Mouse (Mus musculus): ENCODE measurements around the gene Chchd5. TPM values are rescaled to one million over a fixed set of nuclear protein-coding genes. Genes with fewer than 3 reads are reported as not detected.

Gene Chchd5
- polyA plus RNA-seq, 1 experiment from 2014 or later: 24.3 TPM

GRCm38 (mm10) chr2:129112924-129113323 lies 16.6 kb upstream of the Chchd5 start:
- Histone ChIP-seq H3K27me3 (ENCODE audit: control insufficient read depth, insufficient read depth, low read length) (no peaks in the 10 kb centered on the region), H3K4me1 (replicated peaks; ENCODE audit: control insufficient read depth, insufficient read depth, low read length) (no peaks in the 10 kb centered on the region), H3K4me2 (replicated peaks) (no peak overlapping the region), H3K4me3 (replicated peaks; ENCODE audit: low read length) (no peak overlapping the region), H3K36me3 (replicated peaks; ENCODE audit: control insufficient read depth, insufficient read depth) (peaks cover 84% of the 10 kb centered on the region), H3K9me3 (ENCODE audit: control insufficient read depth, low read length) (no peaks in the 10 kb centered on the region), H3K27ac (no peak overlapping the region), H3K9ac (no peak overlapping the region)
- ATAC-seq (ENCODE audit: low FRiP score) (no peak), DNase-seq (ENCODE audit: low spot score) (no peak)
- 97% methylated on average over 5 of the region's 5 CpGs for WGBS

GRCm38 (mm10) chr2:129115706-129116367 lies 13.7 kb upstream of the Chchd5 start:
- no peak for ATAC-seq (ENCODE audit: low FRiP score)
- 95% methylated on average over 9 of the region's 9 CpGs for WGBS

GRCm38 (mm10) chr2:129116368-129116739 lies 13.1 kb upstream of the Chchd5 start:
- Histone ChIP-seq H3K4me1 (replicated peaks; ENCODE audit: control insufficient read depth, insufficient read depth, low read length) (no peaks in the 10 kb centered on the region), H3K27ac (no peak overlapping the region), H3K27me3 (ENCODE audit: control insufficient read depth, insufficient read depth, low read length) (no peaks in the 10 kb centered on the region), H3K36me3 (replicated peaks; ENCODE audit: control insufficient read depth, insufficient read depth) (peaks cover 84% of the 10 kb centered on the region), H3K9me3 (ENCODE audit: control insufficient read depth, low read length) (no peaks in the 10 kb centered on the region), H3K4me3 (replicated peaks; ENCODE audit: low read length) (no peak overlapping the region), H3K9ac (no peak overlapping the region), H3K4me2 (replicated peaks) (no peak overlapping the region)
- WGBS: 100% methylated on average over 1 of the region's 1 CpGs
- DNase-seq (ENCODE audit: low spot score) (no peak), ATAC-seq (ENCODE audit: low FRiP score) (no peak)

More at GRCm38 (mm10) chr2:129115706-129116367, 13.7 kb upstream of the Chchd5 start:
- Histone ChIP-seq H3K4me2 (replicated peaks) (no peak overlapping the region), H3K27ac (no peak overlapping the region), H3K4me3 (replicated peaks; ENCODE audit: low read length) (no peak overlapping the region), H3K27me3 (ENCODE audit: control insufficient read depth, insufficient read depth, low read length) (no peaks in the 10 kb centered on the region), H3K36me3 (replicated peaks; ENCODE audit: control insufficient read depth, insufficient read depth) (peaks cover 87% of the 10 kb centered on the region), H3K4me1 (replicated peaks; ENCODE audit: control insufficient read depth, insufficient read depth, low read length) (no peaks in the 10 kb centered on the region), H3K9ac (no peak overlapping the region), H3K9me3 (ENCODE audit: control insufficient read depth, low read length) (no peaks in the 10 kb centered on the region)
- no peak for DNase-seq (ENCODE audit: low spot score)

GRCm38 (mm10) chr2:129118061-129118460 lies 11.4 kb upstream of the Chchd5 start:
- no peak for ATAC-seq (ENCODE audit: low FRiP score)
- DNase-seq (ENCODE audit: low spot score): no peak
- Histone ChIP-seq H3K9ac (no peak overlapping the region), H3K4me3 (replicated peaks; ENCODE audit: low read length) (no peak overlapping the region), H3K9me3 (ENCODE audit: control insufficient read depth, low read length) (no peaks in the 10 kb centered on the region), H3K36me3 (replicated peaks; ENCODE audit: control insufficient read depth, insufficient read depth) (peaks cover 84% of the 10 kb centered on the region), H3K4me1 (replicated peaks; ENCODE audit: control insufficient read depth, insufficient read depth, low read length) (no peaks in the 10 kb centered on the region), H3K27ac (no peak overlapping the region), H3K27me3 (ENCODE audit: control insufficient read depth, insufficient read depth, low read length) (no peaks in the 10 kb centered on the region), H3K4me2 (replicated peaks) (no peak overlapping the region)
- WGBS: 94% methylated on average over 12 of the region's 12 CpGs

- peaks cover 85% of the 10 kb centered on the region for H3K36me3 ChIP-seq (replicated peaks; ENCODE audit: control insufficient read depth, insufficient read depth)
- H3K9ac ChIP-seq: no peak overlapping the region
- H3K4me2 ChIP-seq (replicated peaks): no peak overlapping the region
- WGBS: 95% methylated on average over 8 of the region's 8 CpGs
- DNase-seq (ENCODE audit: low spot score) (no peak), ATAC-seq (ENCODE audit: low FRiP score) (no peak)
- H3K9me3 ChIP-seq (ENCODE audit: control insufficient read depth, low read length): no peaks in the 10 kb centered on the region
- no peaks in the 10 kb centered on the region for H3K27me3 ChIP-seq (ENCODE audit: control insufficient read depth, insufficient read depth, low read length)
- no peaks in the 10 kb centered on the region for H3K4me1 ChIP-seq (replicated peaks; ENCODE audit: control insufficient read depth, insufficient read depth, low read length)
- H3K4me3 ChIP-seq (replicated peaks; ENCODE audit: low read length): no peak overlapping the region
- H3K27ac ChIP-seq: no peak overlapping the region
Measured at GRCm38 (mm10) chr2:129121986-129122385, 7.5 kb upstream of the Chchd5 start.

GRCm38 (mm10) chr2:129129987-129130545 lies 566 bp downstream of the Chchd5 start:
- 30% methylated on average over 18 of the region's 18 CpGs for WGBS
- H3K9me3 ChIP-seq (ENCODE audit: control insufficient read depth, low read length): peaks cover 10% of the 10 kb centered on the region; the same call in 1 of the 2 replicates
- peaks cover 13% of the 10 kb centered on the region for H3K4me1 ChIP-seq (replicated peaks; ENCODE audit: control insufficient read depth, insufficient read depth, low read length)
- peak overlapping the region; percentile 74 for H3K4me2 ChIP-seq (replicated peaks)
- DNase-seq (ENCODE audit: low spot score) (peak; percentile 26), ATAC-seq (ENCODE audit: low FRiP score) (peak; percentile 53)
- no peaks in the 10 kb centered on the region for H3K27me3 ChIP-seq (ENCODE audit: control insufficient read depth, insufficient read depth, low read length)
- H3K9ac ChIP-seq: peak overlapping the region; percentile 66
- peak overlapping the region; percentile 79 for H3K27ac ChIP-seq
- peaks cover 41% of the 10 kb centered on the region for H3K36me3 ChIP-seq (replicated peaks; ENCODE audit: control insufficient read depth, insufficient read depth)
- H3K4me3 ChIP-seq (replicated peaks; ENCODE audit: low read length): peak overlapping the region; percentile 68

- ATAC-seq (ENCODE audit: low FRiP score): no peak
- Histone ChIP-seq H3K9me3 (ENCODE audit: control insufficient read depth, low read length) (peaks cover 10% of the 10 kb centered on the region; the same call in 1 of the 2 replicates), H3K27ac (no peak overlapping the region), H3K27me3 (ENCODE audit: control insufficient read depth, insufficient read depth, low read length) (no peaks in the 10 kb centered on the region), H3K4me1 (replicated peaks; ENCODE audit: control insufficient read depth, insufficient read depth, low read length) (peaks cover 13% of the 10 kb centered on the region), H3K4me3 (replicated peaks; ENCODE audit: low read length) (peak overlapping the region; percentile 68; the same call in 1 of the 2 replicates), H3K36me3 (replicated peaks; ENCODE audit: control insufficient read depth, insufficient read depth) (peaks cover 34% of the 10 kb centered on the region), H3K9ac (no peak overlapping the region), H3K4me2 (replicated peaks) (peak overlapping the region; percentile 74)
- DNase-seq (ENCODE audit: low spot score): no peak
- 97% methylated on average over 2 of the region's 2 CpGs for WGBS
Measured at GRCm38 (mm10) chr2:129130776-129131175, 1.3 kb downstream of the Chchd5 start.

GRCm38 (mm10) chr2:129132231-129132630 lies 2.7 kb downstream of the Chchd5 start:
- Histone ChIP-seq H3K9me3 (ENCODE audit: control insufficient read depth, low read length) (peaks cover 10% of the 10 kb centered on the region; the same call in 1 of the 2 replicates), H3K4me1 (replicated peaks; ENCODE audit: control insufficient read depth, insufficient read depth, low read length) (peaks cover 13% of the 10 kb centered on the region), H3K4me2 (replicated peaks) (no peak overlapping the region), H3K27ac (no peak overlapping the region), H3K4me3 (replicated peaks; ENCODE audit: low read length) (no peak overlapping the region), H3K36me3 (replicated peaks; ENCODE audit: control insufficient read depth, insufficient read depth) (peaks cover 20% of the 10 kb centered on the region), H3K27me3 (ENCODE audit: control insufficient read depth, insufficient read depth, low read length) (no peaks in the 10 kb centered on the region), H3K9ac (no peak overlapping the region)
- ATAC-seq (ENCODE audit: low FRiP score) (no peak), DNase-seq (ENCODE audit: low spot score) (no peak)
- WGBS: 94% methylated on average over 7 of the region's 7 CpGs

GRCm38 (mm10) chr2:129133006-129133805 lies 3.7 kb downstream of the Chchd5 start:
- Histone ChIP-seq H3K36me3 (replicated peaks; ENCODE audit: control insufficient read depth, insufficient read depth) (peaks cover 19% of the 10 kb centered on the region), H3K9me3 (ENCODE audit: control insufficient read depth, low read length) (peaks cover 10% of the 10 kb centered on the region; the same call in 1 of the 2 replicates), H3K4me1 (replicated peaks; ENCODE audit: control insufficient read depth, insufficient read depth, low read length) (peaks cover 13% of the 10 kb centered on the region), H3K9ac (no peak overlapping the region), H3K27ac (no peak overlapping the region), H3K4me2 (replicated peaks) (no peak overlapping the region), H3K4me3 (replicated peaks; ENCODE audit: low read length) (no peak overlapping the region), H3K27me3 (ENCODE audit: control insufficient read depth, insufficient read depth, low read length) (no peaks in the 10 kb centered on the region)
- no peak for ATAC-seq (ENCODE audit: low FRiP score)
- 97% methylated on average over 14 of the region's 14 CpGs for WGBS
- no peak for DNase-seq (ENCODE audit: low spot score)

All from hindbrain, embryonic 14.5 days (tissue).